ENCODE assay signal across 7 mouse cellular contexts in the genomic region with DNA sequence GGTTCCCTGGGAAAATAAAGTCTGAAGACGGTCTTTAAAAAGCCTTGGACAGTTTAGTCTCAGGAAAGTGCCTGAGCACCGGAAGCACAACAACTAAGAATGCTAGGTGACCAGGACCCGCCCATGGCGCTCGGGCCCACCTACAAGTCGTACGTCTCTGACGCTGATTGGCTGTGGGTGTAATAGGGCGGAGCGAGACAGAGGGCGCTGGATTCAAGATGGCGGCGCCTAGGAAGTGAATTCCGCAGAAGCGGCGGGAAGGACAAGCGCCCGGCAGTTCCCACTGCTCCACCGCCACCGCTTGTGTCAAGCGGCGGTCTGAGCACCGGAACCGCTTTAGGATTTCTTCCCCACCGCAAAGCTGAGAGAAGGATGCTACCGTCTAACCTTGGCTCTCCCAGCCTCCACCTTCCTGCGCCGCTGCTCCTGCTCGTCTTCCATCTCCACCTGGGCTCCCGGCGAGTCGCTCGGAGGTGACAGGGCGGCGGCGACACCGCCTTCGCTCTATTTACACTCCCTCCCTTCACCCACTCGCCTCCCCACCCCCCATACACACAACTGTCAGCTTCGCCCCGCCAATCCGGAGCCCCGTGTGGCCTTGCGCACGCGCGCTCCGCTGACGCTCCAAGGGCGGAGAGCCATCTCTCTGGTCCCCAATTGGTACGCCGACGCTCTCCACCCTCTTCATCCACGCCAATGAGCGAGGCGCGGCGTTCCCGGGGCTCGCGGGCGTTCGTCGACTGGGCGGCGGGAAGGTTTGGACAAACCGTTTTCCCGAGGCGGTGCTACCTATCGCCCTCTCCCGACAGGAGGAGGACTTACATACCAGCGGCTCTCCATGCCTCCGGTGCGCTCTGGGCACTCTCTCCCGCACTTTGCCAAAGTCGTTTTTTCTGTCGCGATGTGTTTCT. TPM values are rescaled to one million over a fixed set of nuclear protein-coding genes. Genes with fewer than 3 reads are reported as not detected.
A peak's percentile ranks its signal among the peaks of the same experiment; 100 is the strongest.
DNase-seq lines count a peak whose midpoint lies in the region; ATAC-seq lines count a peak whose summit lies in the region.

A gene (minus strand): TSS at position 609 of the 911 bp plus-strand sequence.

- H3K27me3 ChIP-seq in embryonic facial prominence, embryonic 11.5 days (ENCODE audit: control insufficient read depth, insufficient read depth, low read length): no peaks in the 10 kb centered on the region
- no peaks in the 10 kb centered on the region for H3K27me3 ChIP-seq in limb, embryonic 10.5 days (ENCODE audit: low read depth, poor library complexity, severe bottlenecking)
- no peaks in the 10 kb centered on the region for H3K27me3 ChIP-seq in midbrain, embryonic 13.5 days

- H3K9ac ChIP-seq in embryonic facial prominence, embryonic 11.5 days (replicated peaks; ENCODE audit: low read length): peak within 1 kb of the TSS; percentile 81
- H3K9ac ChIP-seq in midbrain, embryonic 13.5 days (replicated peaks): peak within 1 kb of the TSS; percentile 81

- ATAC-seq in embryonic facial prominence, embryonic 11.5 days (replicated peaks; ENCODE audit: insufficient number of reproducible peaks, low FRiP score, low TSS enrichment, low read depth): peak; percentile 98
- peak; percentile 90 for ATAC-seq in granulocyte monocyte progenitor cell, adult 5-6 weeks (replicated peaks; ENCODE audit: poor library complexity, severe bottlenecking)
- ATAC-seq in midbrain, embryonic 13.5 days: peak; percentile 100

- H3K4me2 ChIP-seq in embryonic facial prominence, embryonic 11.5 days (ENCODE audit: low read depth, low read length): peak within 1 kb of the TSS; percentile 51
- H3K4me2 ChIP-seq in midbrain, embryonic 13.5 days (replicated peaks): peak within 1 kb of the TSS; percentile 80

- H3K4me1 ChIP-seq in embryonic facial prominence, embryonic 11.5 days (ENCODE audit: control insufficient read depth, insufficient read depth, low read length): no peaks in the 10 kb centered on the region
- peaks cover 23% of the 10 kb centered on the region for H3K4me1 ChIP-seq in limb, embryonic 10.5 days
- peaks cover 24% of the 10 kb centered on the region for H3K4me1 ChIP-seq in midbrain, embryonic 13.5 days (replicated peaks)

- DNase-seq in adrenal gland, postnatal 14 days: peak; percentile 99
- DNase-seq in embryonic facial prominence, embryonic 11.5 days (ENCODE audit: low spot score): peak; percentile 98
- peak; percentile 97 for DNase-seq in kidney, adult 11 months
- DNase-seq in limb, embryonic 10.5 days (ENCODE audit: low spot score): peak; percentile 96
- DNase-seq in spleen, adult 12 weeks (ENCODE audit: low spot score): peak; percentile 93

- peaks cover 5% of the 10 kb centered on the region; the same call in 1 of the 2 replicates for H3K36me3 ChIP-seq in embryonic facial prominence, embryonic 11.5 days (replicated peaks; ENCODE audit: control insufficient read depth, insufficient read depth, low read depth, low read length)
- H3K36me3 ChIP-seq in limb, embryonic 10.5 days: peaks cover 36% of the 10 kb centered on the region
- peaks cover 22% of the 10 kb centered on the region for H3K36me3 ChIP-seq in midbrain, embryonic 13.5 days

- H3K4me3 ChIP-seq in embryonic facial prominence, embryonic 11.5 days (ENCODE audit: low read depth, low read length): peak within 1 kb of the TSS; percentile 83
- H3K4me3 ChIP-seq in limb, embryonic 10.5 days: peak within 1 kb of the TSS; percentile 91
- H3K4me3 ChIP-seq in midbrain, embryonic 13.5 days (replicated peaks): peak within 1 kb of the TSS; percentile 93

- under 1% methylated on average over 77 of the region's 78 CpGs for WGBS in embryonic facial prominence, embryonic 11.5 days
- under 1% methylated on average over 78 of the region's 78 CpGs for WGBS in limb, embryonic 10.5 days
- WGBS in midbrain, embryonic 13.5 days: under 1% methylated on average over 65 of the region's 78 CpGs

- H3K27ac ChIP-seq in embryonic facial prominence, embryonic 11.5 days (replicated peaks; ENCODE audit: low read depth, low read length): peak within 1 kb of the TSS; percentile 88
- H3K27ac ChIP-seq in limb, embryonic 10.5 days: peak within 1 kb of the TSS; percentile 95
- H3K27ac ChIP-seq in midbrain, embryonic 13.5 days: peak within 1 kb of the TSS; percentile 93

- no peaks in the 10 kb centered on the region for H3K9me3 ChIP-seq in embryonic facial prominence, embryonic 11.5 days (replicated peaks; ENCODE audit: control insufficient read depth, low read length)
- H3K9me3 ChIP-seq in limb, embryonic 10.5 days (replicated peaks): no peaks in the 10 kb centered on the region
- no peaks in the 10 kb centered on the region for H3K9me3 ChIP-seq in midbrain, embryonic 13.5 days

RNA-seq across cellular contexts. Expression of the gene that starts here (rescaled TPM):
- total RNA-seq in adrenal gland, postnatal 14 days (2021): 18.6 and 20.1 TPM in 2 replicates
- polyA plus RNA-seq in embryonic facial prominence, embryonic 11.5 days (2014; fragmentation: Nextera tagmentation; extraction: Ambion mirVana): 12.6 and 14.3 TPM in 2 replicates
- 39.5 and 41.9 TPM in 2 replicates for total RNA-seq in granulocyte monocyte progenitor cell, adult 5-6 weeks (2014; fragmentation: Nextera tagmentation)
- total RNA-seq in granulocyte monocyte progenitor cell, adult 5-6 weeks (2017): 53.6 and 55.6 TPM in 2 replicates
- polyA plus RNA-seq in limb, embryonic 10.5 days (2016; fragmentation: Nextera tagmentation; extraction: Ambion mirVana): 26.8 and 28.9 TPM in 2 replicates
- polyA plus RNA-seq in midbrain, embryonic 13.5 days (2015; fragmentation: Nextera tagmentation; extraction: Ambion mirVana): 9.7 and 11.4 TPM in 2 replicates

Comparison
In these comparisons a context has a peak if more than half of its experiments do, and no peak if none do; other contexts are left out.
1. Peak in every context shown above with its lines: DNase-seq, ATAC-seq, H3K4me3 ChIP-seq and H3K27ac ChIP-seq.